Comparison of ENCODE assay signal across 7 mouse cellular contexts in the genomic region with DNA sequence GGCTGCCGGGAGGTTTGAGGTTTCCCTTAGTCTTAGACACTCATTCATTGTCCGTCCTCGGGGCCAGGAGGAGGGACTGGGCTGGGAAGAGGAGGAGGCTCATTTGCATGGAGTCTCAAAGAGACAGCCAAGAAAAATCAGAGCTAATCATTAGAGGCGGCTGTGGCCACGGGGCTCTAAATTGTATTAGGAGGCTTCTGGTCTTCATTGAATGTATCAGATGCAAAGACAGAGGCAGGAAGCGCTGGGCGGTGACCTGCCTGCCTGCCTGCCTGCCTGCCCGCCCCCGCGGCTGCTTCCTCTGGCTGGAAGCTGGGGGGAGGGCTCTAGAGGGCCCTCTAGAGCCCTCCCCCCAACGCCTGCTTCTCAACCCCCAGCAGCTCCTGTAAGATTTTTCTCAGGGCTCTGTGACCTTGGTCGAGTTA. TPM values are rescaled to one million over a fixed set of nuclear protein-coding genes. Genes with fewer than 3 reads are reported as not detected.
DNase-seq lines count a peak whose midpoint lies in the region; ATAC-seq and TF ChIP-seq lines count a peak whose summit lies in the region.

No protein-coding gene starts in this region.

- TF ChIP-seq EP300 in stomach, postnatal 0 days (optimal IDR thresholded peaks at IDR 0.05): no peak

- TF ChIP-seq CTCF in E14TG2a.4 (conservative IDR thresholded peaks at IDR 0.05; ENCODE audit: low read length): no peak
- TF ChIP-seq CTCF in stomach, postnatal 0 days (IDR thresholded peaks at IDR 0.05; ENCODE audit: low read depth): no peak

- no peaks in the 10 kb centered on the region for H3K9me3 ChIP-seq in E14TG2a.4 (ENCODE audit: low read length)
- no peaks in the 10 kb centered on the region for H3K9me3 ChIP-seq in hindbrain, embryonic 13.5 days
- H3K9me3 ChIP-seq in limb, embryonic 14.5 days (ENCODE audit: control insufficient read depth, low read length): no peaks in the 10 kb centered on the region
- H3K9me3 ChIP-seq in stomach, postnatal 0 days (ENCODE audit: control insufficient read depth, low read length): no peaks in the 10 kb centered on the region

- peak; percentile 70 for DNase-seq in R1 (ENCODE audit: low read depth, low spot score)
- peak; percentile 45 for DNase-seq in limb, embryonic 14.5 days (ENCODE audit: low spot score)
- no peak for DNase-seq in stomach, postnatal 0 days (ENCODE audit: low spot score)
- no peak for DNase-seq in urinary bladder, postnatal 14 days (ENCODE audit: low spot score)

- no peak for ATAC-seq in hindbrain, embryonic 13.5 days (ENCODE audit: low FRiP score)
- ATAC-seq in limb, embryonic 14.5 days (ENCODE audit: low FRiP score, low read depth): no peak
- ATAC-seq in stomach, postnatal 0 days (ENCODE audit: low FRiP score, low TSS enrichment): no peak
- no peak for ATAC-seq in granulocyte monocyte progenitor cell, adult 5-6 weeks (replicated peaks; ENCODE audit: poor library complexity, severe bottlenecking)

- under 1% methylated on average over 12 of the region's 12 CpGs for WGBS in hindbrain, embryonic 13.5 days
- WGBS in limb, embryonic 14.5 days: 0% methylated on average over 12 of the region's 12 CpGs
- 1% methylated on average over 12 of the region's 12 CpGs for WGBS in stomach, postnatal 0 days

- no peak for TF ChIP-seq POLR2A in limb, embryonic 14.5 days (IDR thresholded peaks at IDR 0.05; ENCODE audit: borderline replicate concordance, extremely low read depth, insufficient read depth, insufficient read length)

- peak overlapping the region; percentile 30 for H3K27ac ChIP-seq in hindbrain, embryonic 13.5 days
- H3K27ac ChIP-seq in limb, embryonic 14.5 days (replicated peaks; ENCODE audit: low read depth, low read length): no peak overlapping the region
- H3K27ac ChIP-seq in stomach, postnatal 0 days (replicated peaks): no peak overlapping the region

- peak overlapping the region; percentile 34; the same call in 1 of the 2 replicates for H3K4me2 ChIP-seq in hindbrain, embryonic 13.5 days
- H3K4me2 ChIP-seq in limb, embryonic 14.5 days (replicated peaks; ENCODE audit: low read depth, low read length, severe bottlenecking): peak overlapping the region; percentile 9; the same call in 1 of the 2 replicates
- peak overlapping the region; percentile 29 for H3K4me2 ChIP-seq in stomach, postnatal 0 days (replicated peaks; ENCODE audit: low read depth)

- H3K4me3 ChIP-seq in E14TG2a.4 (replicated peaks; ENCODE audit: low read length): peak overlapping the region; percentile 46
- H3K4me3 ChIP-seq in hindbrain, embryonic 13.5 days: no peak overlapping the region
- H3K4me3 ChIP-seq in limb, embryonic 14.5 days (replicated peaks; ENCODE audit: low read length): no peak overlapping the region
- H3K4me3 ChIP-seq in stomach, postnatal 0 days (ENCODE audit: low read depth, low read length): no peak overlapping the region

- peaks cover 44% of the 10 kb centered on the region for H3K4me1 ChIP-seq in E14TG2a.4 (replicated peaks; ENCODE audit: low read depth, low read length)
- H3K4me1 ChIP-seq in hindbrain, embryonic 13.5 days (replicated peaks): peaks cover 40% of the 10 kb centered on the region
- H3K4me1 ChIP-seq in limb, embryonic 14.5 days (ENCODE audit: control insufficient read depth, insufficient read depth, low read length): peaks cover 21% of the 10 kb centered on the region
- H3K4me1 ChIP-seq in stomach, postnatal 0 days (replicated peaks; ENCODE audit: control insufficient read depth, insufficient read depth): no peaks in the 10 kb centered on the region; the same call in 1 of the 2 replicates

- no peaks in the 10 kb centered on the region for H3K36me3 ChIP-seq in E14TG2a.4 (ENCODE audit: insufficient read depth, low read length)
- H3K36me3 ChIP-seq in hindbrain, embryonic 13.5 days: no peaks in the 10 kb centered on the region
- H3K36me3 ChIP-seq in limb, embryonic 14.5 days (ENCODE audit: control insufficient read depth, insufficient read depth, low read length): no peaks in the 10 kb centered on the region
- no peaks in the 10 kb centered on the region for H3K36me3 ChIP-seq in stomach, postnatal 0 days (ENCODE audit: control insufficient read depth, insufficient read depth, low read length)

- peaks cover 32% of the 10 kb centered on the region for H3K27me3 ChIP-seq in E14TG2a.4 (ENCODE audit: insufficient read depth, low read length)
- peaks cover 14% of the 10 kb centered on the region for H3K27me3 ChIP-seq in hindbrain, embryonic 13.5 days
- H3K27me3 ChIP-seq in limb, embryonic 14.5 days (ENCODE audit: control insufficient read depth, insufficient read depth, low read length): no peaks in the 10 kb centered on the region
- no peaks in the 10 kb centered on the region for H3K27me3 ChIP-seq in stomach, postnatal 0 days (ENCODE audit: control insufficient read depth, insufficient read depth, low read length)

- no peak overlapping the region for H3K9ac ChIP-seq in hindbrain, embryonic 13.5 days
- H3K9ac ChIP-seq in limb, embryonic 14.5 days (ENCODE audit: low read depth, low read length, severe bottlenecking): no peak overlapping the region
- no peak overlapping the region for H3K9ac ChIP-seq in stomach, postnatal 0 days (ENCODE audit: low read length)

RNA-seq across cellular contexts. Expression of a gene that starts 23.2 kb away (rescaled TPM):
- polyA plus RNA-seq in hindbrain, embryonic 13.5 days (2015; fragmentation: Nextera tagmentation; extraction: Ambion mirVana): 1.3 and 1.4 TPM in 2 replicates
- 3.7 and 4.6 TPM in 2 replicates for polyA plus RNA-seq in limb, embryonic 14.5 days (2012; rRNA removed)
- 0.92 and 1.4 TPM in 2 replicates for polyA plus RNA-seq in limb, embryonic 14.5 days (2014; fragmentation: Nextera tagmentation; extraction: Ambion mirVana)
- 0.12 and 0.13 TPM in 2 replicates for polyA plus RNA-seq in stomach, postnatal 0 days (2015; fragmentation: Nextera tagmentation; extraction: Ambion mirVana)
- total RNA-seq in granulocyte monocyte progenitor cell, adult 5-6 weeks (2014; fragmentation: Nextera tagmentation): not detected in 2 replicates
- not detected in 2 replicates for total RNA-seq in granulocyte monocyte progenitor cell, adult 5-6 weeks (2017)

Comparison
In these comparisons a context has a peak if more than half of its experiments do, and no peak if none do; other contexts are left out.
1. DNase-seq: peak in R1 (single experiment) and limb, embryonic 14.5 days (single experiment); none in stomach, postnatal 0 days (single experiment) and urinary bladder, postnatal 14 days (single experiment).
2. Peak in every context shown above with its lines, with median percentiles within 50 percentile points of each other: H3K4me2 ChIP-seq.